Mouse (Mus musculus) MEL (cell line): ENCODE measurements around the gene Dlgap3. TPM values are rescaled to one million over a fixed set of nuclear protein-coding genes. Genes with fewer than 3 reads are reported as not detected.
A peak's percentile ranks its signal among the peaks of the same experiment; 100 is the strongest.

Source experiments
- DNase-seq: peaks from one replicate; pipeline ENCODE4 v3.0.0; 2011; ENCODE audit warnings: low read depth, low spot score
- H3K27ac ChIP-seq: 2 replicates; pipeline ENCODE4 v1.5.1; 2012; ENCODE audit warnings: low read depth, mild to moderate bottlenecking, control low read depth, low read length, moderate library complexity; ENCODE audit not compliant: control insufficient read depth
- H3K27me3 ChIP-seq, 2 experiments: fragments of 150-350 bp in 1 of 2; sonication (generic) in 1 of 2; 2 replicates each; pipeline ENCODE4 v1.6.1; 2012; ENCODE audit warnings: low read length in 2 of 2, mild to moderate bottlenecking in 2 of 2, improper control_type of control experiment in 1 of 2, moderate library complexity in 1 of 2; ENCODE audit not compliant: insufficient read depth in 2 of 2, control insufficient read depth in 1 of 2
- H3K36me3 ChIP-seq, 2 experiments: 2 replicates each; pipeline ENCODE4 v1.6.1; 2012 to 2014; ENCODE audit warnings: low read length in 2 of 2, improper control_type of control experiment in 1 of 2, inconsistent platforms in 1 of 2, mild to moderate bottlenecking in 1 of 2; ENCODE audit not compliant: insufficient read depth in 2 of 2, control insufficient read depth in 1 of 2
- H3K4me1 ChIP-seq, 2 experiments: fragments of 150-350 bp in 1 of 2; sonication (generic) in 1 of 2; 2 replicates each; pipeline ENCODE4 v1.6.1; 2012; ENCODE audit warnings: low read length in 2 of 2, improper control_type of control experiment in 1 of 2, mild to moderate bottlenecking in 1 of 2; ENCODE audit not compliant: insufficient read depth in 2 of 2, control insufficient read depth in 1 of 2
- H3K4me3 ChIP-seq, 2 experiments: fragments of 150-350 bp in 1 of 2; sonication (generic) in 1 of 2; 2 replicates each; pipeline ENCODE4 v1.5.1; 2012; ENCODE audit warnings: low read depth in 2 of 2, low read length in 2 of 2, mild to moderate bottlenecking in 2 of 2, moderate library complexity in 2 of 2, control low read depth in 1 of 2, improper control_type of control experiment in 1 of 2; ENCODE audit not compliant: control insufficient read depth in 1 of 2, insufficient read depth in 1 of 2
- H3K79me2 ChIP-seq: 2 replicates; pipeline ENCODE4 v1.6.1; 2012; ENCODE audit warnings: mild to moderate bottlenecking, low read length, moderate library complexity; ENCODE audit not compliant: control insufficient read depth, poor library complexity, insufficient read depth
- H3K9ac ChIP-seq: 2 replicates; pipeline ENCODE4 v1.6.1; 2012; ENCODE audit warnings: low read depth, mild to moderate bottlenecking, control low read depth, low read length, moderate library complexity; ENCODE audit not compliant: control insufficient read depth, poor library complexity, severe bottlenecking
- H3K9me3 ChIP-seq: fragments of 150-350 bp; sonication (generic); replicated peaks from 2 replicates; pipeline ENCODE4 v1.6.1; 2012; ENCODE audit warnings: mild to moderate bottlenecking, low read length, improper control_type of control experiment, moderate library complexity; ENCODE audit not compliant: insufficient read depth
- BHLHE40 ChIP-seq: IDR thresholded peaks from 2 replicates; pipeline ENCODE4 v1.6.1; 2012; ENCODE audit warnings: low read depth, mild to moderate bottlenecking, inconsistent platforms, low read length, improper control_type of control experiment, borderline replicate concordance
- CHD1 ChIP-seq: IDR thresholded peaks from 2 replicates; pipeline ENCODE4 v1.6.1; 2012; ENCODE audit warnings: low read depth, mild to moderate bottlenecking, inconsistent platforms, low read length, improper control_type of control experiment
- CHD2 ChIP-seq: IDR thresholded peaks from 2 replicates; pipeline ENCODE4 v1.6.1; 2011; ENCODE audit warnings: low read length, improper control_type of control experiment
- CTCF ChIP-seq, 3 experiments: IDR thresholded peaks in 2 of 3; conservative IDR thresholded peaks in 1 of 3; 2 replicates each; pipeline ENCODE4 v1.5.1; 2011 to 2012; ENCODE audit warnings: low read length in 3 of 3, low read depth in 2 of 3, mild to moderate bottlenecking in 2 of 3, improper control_type of control experiment in 1 of 3, inconsistent platforms in 1 of 3, mixed read lengths in 1 of 3, moderate library complexity in 1 of 3; ENCODE audit not compliant: control insufficient read depth in 1 of 3, insufficient read depth in 1 of 3, poor library complexity in 1 of 3, severe bottlenecking in 1 of 3
- E2F4 ChIP-seq: IDR thresholded peaks from 2 replicates; pipeline ENCODE4 v1.6.1; 2011; ENCODE audit warnings: low read depth, low read length, improper control_type of control experiment, borderline replicate concordance
- ELF1 ChIP-seq: IDR thresholded peaks from 2 replicates; pipeline ENCODE4 v1.6.1; 2014; ENCODE audit warnings: low read depth, mild to moderate bottlenecking, inconsistent platforms, low read length, improper control_type of control experiment, moderate library complexity
- EP300 ChIP-seq, 2 experiments: IDR thresholded peaks; 2 replicates each; pipeline ENCODE4 v1.6.1; 2011; ENCODE audit warnings: improper control_type of control experiment in 2 of 2, low read length in 2 of 2, low read depth in 1 of 2, mild to moderate bottlenecking in 1 of 2
- ETS1 ChIP-seq: IDR thresholded peaks from 2 replicates; pipeline ENCODE4 v1.6.1; 2012; ENCODE audit warnings: low read depth, mild to moderate bottlenecking, inconsistent platforms, low read length, improper control_type of control experiment, moderate library complexity
- GABPA ChIP-seq: IDR thresholded peaks from 2 replicates; pipeline ENCODE4 v1.6.1; 2012; ENCODE audit warnings: low read depth, mild to moderate bottlenecking, inconsistent platforms, low read length, improper control_type of control experiment, moderate library complexity
- GATA1 ChIP-seq: IDR thresholded peaks from 2 replicates; pipeline ENCODE4 v1.6.1; 2011; ENCODE audit warnings: low read depth, low read length, improper control_type of control experiment
- HCFC1 ChIP-seq: IDR thresholded peaks from 2 replicates; pipeline ENCODE4 v1.6.1; 2012; ENCODE audit warnings: low read depth, mild to moderate bottlenecking, inconsistent platforms, low read length, improper control_type of control experiment, moderate library complexity
- JUND ChIP-seq: IDR thresholded peaks from 2 replicates; pipeline ENCODE4 v1.6.1; 2011; ENCODE audit warnings: low read depth, mild to moderate bottlenecking, improper control_type of control experiment, low read length
- KAT2A ChIP-seq: conservative IDR thresholded peaks from 2 replicates; pipeline ENCODE4 v1.6.1; 2012; ENCODE audit warnings: low read depth, low read length, improper control_type of control experiment, inconsistent platforms
- MAX ChIP-seq: IDR thresholded peaks from 2 replicates; pipeline ENCODE4 v1.6.1; 2011; ENCODE audit warnings: low read length, improper control_type of control experiment
- MAZ ChIP-seq: IDR thresholded peaks from 2 replicates; pipeline ENCODE4 v1.6.1; 2012; ENCODE audit warnings: low read depth, mild to moderate bottlenecking, inconsistent platforms, low read length, improper control_type of control experiment
- MEF2A ChIP-seq: IDR thresholded peaks from 2 replicates; pipeline ENCODE4 v1.6.1; 2014; ENCODE audit warnings: low read depth, mild to moderate bottlenecking, inconsistent platforms, low read length, improper control_type of control experiment; ENCODE audit not compliant: poor library complexity, insufficient replicate concordance, severe bottlenecking; ENCODE audit errors: extremely low read depth
- MXI1 ChIP-seq: IDR thresholded peaks from 2 replicates; pipeline ENCODE4 v1.6.1; 2011; ENCODE audit warnings: mild to moderate bottlenecking, low read depth, low read length, improper control_type of control experiment
- MYB ChIP-seq: IDR thresholded peaks from 2 replicates; pipeline ENCODE4 v1.6.1; 2011; ENCODE audit warnings: mild to moderate bottlenecking, low read depth, low read length, improper control_type of control experiment
- MYC ChIP-seq: IDR thresholded peaks from 2 replicates; pipeline ENCODE4 v1.6.1; 2011; ENCODE audit warnings: low read depth, mild to moderate bottlenecking, low read length, improper control_type of control experiment, moderate library complexity
- NELFE ChIP-seq: IDR thresholded peaks from 2 replicates; pipeline ENCODE4 v1.6.1; 2011; ENCODE audit warnings: low read depth, low read length, improper control_type of control experiment
- NRF1 ChIP-seq: IDR thresholded peaks from 2 replicates; pipeline ENCODE4 v1.6.1; 2014; ENCODE audit warnings: low read depth, mild to moderate bottlenecking, inconsistent platforms, low read length, improper control_type of control experiment, moderate library complexity; ENCODE audit not compliant: poor library complexity, insufficient read depth, severe bottlenecking
- POLR2A ChIP-seq, 2 experiments: IDR thresholded peaks; 2 replicates each; pipeline ENCODE4 v1.6.1; 2011 to 2012; ENCODE audit warnings: low read length in 2 of 2, mild to moderate bottlenecking in 2 of 2, control low read depth in 1 of 2, improper control_type of control experiment in 1 of 2, low read depth in 1 of 2, moderate library complexity in 1 of 2; ENCODE audit not compliant: control insufficient read depth in 1 of 2, insufficient read depth in 1 of 2, poor library complexity in 1 of 2
- POLR2AphosphoS2 ChIP-seq: IDR thresholded peaks from 2 replicates; pipeline ENCODE4 v1.6.1; 2011; ENCODE audit warnings: low read length, improper control_type of control experiment
- POLR2AphosphoS5 ChIP-seq: IDR thresholded peaks from 2 replicates; pipeline ENCODE4 v1.6.1; 2012; ENCODE audit warnings: low read depth, borderline replicate concordance, mild to moderate bottlenecking, inconsistent platforms, low read length, moderate library complexity, mixed read lengths
- RAD21 ChIP-seq: IDR thresholded peaks from 2 replicates; pipeline ENCODE4 v1.6.1; 2011; ENCODE audit warnings: mild to moderate bottlenecking, low read depth, low read length, improper control_type of control experiment
- SIN3A ChIP-seq: IDR thresholded peaks from 2 replicates; pipeline ENCODE4 v1.6.1; 2012; ENCODE audit warnings: low read length, improper control_type of control experiment, inconsistent platforms
- SMC3 ChIP-seq: IDR thresholded peaks from 2 replicates; pipeline ENCODE4 v1.6.1; 2011; ENCODE audit warnings: low read depth, low read length, improper control_type of control experiment
- TAL1 ChIP-seq: IDR thresholded peaks from 2 replicates; pipeline ENCODE4 v1.6.1; 2012; ENCODE audit warnings: mild to moderate bottlenecking, inconsistent platforms, low read length, moderate library complexity, mixed read lengths
- TBP ChIP-seq: IDR thresholded peaks from 2 replicates; pipeline ENCODE4 v1.8.0; 2011; ENCODE audit warnings: low read depth, low read length, improper control_type of control experiment
- TCF12 ChIP-seq: IDR thresholded peaks from 2 replicates; pipeline ENCODE4 v1.6.1; 2014; ENCODE audit warnings: low read depth, mild to moderate bottlenecking, inconsistent platforms, low read length, improper control_type of control experiment, moderate library complexity
- UBTF ChIP-seq: IDR thresholded peaks from 2 replicates; pipeline ENCODE4 v1.6.1; 2012; ENCODE audit warnings: low read depth, mild to moderate bottlenecking, inconsistent platforms, low read length, improper control_type of control experiment, moderate library complexity, borderline replicate concordance; ENCODE audit not compliant: insufficient read depth
- USF1 ChIP-seq: IDR thresholded peaks from 2 replicates; pipeline ENCODE4 v1.6.1; 2014; ENCODE audit warnings: low read depth, mild to moderate bottlenecking, inconsistent platforms, low read length, improper control_type of control experiment, moderate library complexity
- ZC3H11A ChIP-seq: IDR thresholded peaks from 2 replicates; pipeline ENCODE4 v1.6.1; 2012; ENCODE audit warnings: low read depth, mild to moderate bottlenecking, inconsistent platforms, low read length, improper control_type of control experiment
- ZKSCAN1 ChIP-seq: IDR thresholded peaks from 2 replicates; pipeline ENCODE4 v1.6.1; 2012; ENCODE audit warnings: low read depth, mild to moderate bottlenecking, inconsistent platforms, low read length, improper control_type of control experiment, moderate library complexity
- ZMIZ1 ChIP-seq: IDR thresholded peaks from 2 replicates; pipeline ENCODE4 v1.6.1; 2012; ENCODE audit warnings: low read depth, mild to moderate bottlenecking, inconsistent platforms, low read length, improper control_type of control experiment, moderate library complexity
- polyA plus RNA-seq, 2 experiments: library from polyadenylated mRNA; stranded (reverse) in 1 of 2; unstranded in 1 of 2; fragments of >175 nt in 1 of 2; fragments of >200 nt in 1 of 2; gene quantifications; 2 replicates each; pipeline versions ENCODE4 v1.2.1 to v1.2.4; 2012; ENCODE audit warnings: low replicate concordance in 2 of 2, low read depth in 1 of 2; ENCODE audit not compliant: insufficient read length in 2 of 2, insufficient read depth in 1 of 2, missing spikeins in 1 of 2
- total RNA-seq: library from RNA; depleted of rRNA; stranded (reverse); fragments of 300-350 nt; gene quantifications from 2 replicates; pipeline ENCODE4 v1.2.3, GENCODE M21; 2012

Dlgap3 gene
- total and polyA plus RNA-seq, 3 experiments: not detected

DNA sequence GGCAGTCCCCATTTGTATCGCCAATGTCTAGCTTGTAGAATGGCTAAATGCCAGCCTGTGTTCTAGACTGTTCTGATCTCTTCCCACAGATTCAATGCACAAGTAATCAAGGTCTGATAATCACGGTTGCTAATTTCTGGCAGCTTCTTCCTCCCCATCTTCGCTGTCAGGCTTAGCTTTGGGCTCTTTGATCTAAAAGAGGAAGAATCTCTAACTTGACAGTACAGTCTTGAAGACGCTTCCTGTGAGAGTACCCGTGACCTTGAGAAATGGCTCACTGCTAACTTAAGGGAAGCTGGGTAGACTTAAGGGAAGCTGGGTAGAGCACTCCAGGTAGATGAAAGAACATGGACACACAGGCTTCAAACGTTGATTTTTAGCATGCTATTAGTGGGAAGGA lies 73.7 kb downstream of the Dlgap3 start (continued):
- TF ChIP-seq GABPA (no peak), NELFE (peak; percentile 55)

- H3K79me2 ChIP-seq: peaks cover 10% of the 10 kb centered on the region
- no peaks in the 10 kb centered on the region for H3K27me3 ChIP-seq
- H3K36me3 ChIP-seq: peaks cover 0 to 10% of the 10 kb centered on the region in 2 experiments; a peak in 2 of 4 replicates
- H3K4me1 ChIP-seq: peaks cover 3 to 10% of the 10 kb centered on the region in 2 experiments; a peak in 3 of 4 replicates
- peak; percentile 98 for DNase-seq
- no peaks in the 10 kb centered on the region for H3K9me3 ChIP-seq
- peak within 1 kb of the TSS; percentile 77 for H3K9ac ChIP-seq
- peak within 1 kb of the TSS; percentile 58 for H3K27ac ChIP-seq
- peak within 1 kb of the TSS; percentile 77 to 95 for H3K4me3 ChIP-seq
- TF ChIP-seq TBP: peak; percentile 80
- TF ChIP-seq ELF1: peak; percentile 51; the same call in 1 of the 2 replicates
- TF ChIP-seq ZC3H11A: no peak
- TF ChIP-seq KAT2A: peak; percentile 72; the same call in 1 of the 2 replicates
- TF ChIP-seq GABPA: peak; percentile 82; the same call in 1 of the 2 replicates
- TF ChIP-seq MYC: peak; percentile 86
- TF ChIP-seq USF1: no peak
- TF ChIP-seq BHLHE40: no peak
- TF ChIP-seq RAD21: no peak
- TF ChIP-seq CHD2: no peak
- TF ChIP-seq TAL1: no peak
- peak; percentile 26; the same call in 1 of the 2 replicates for TF ChIP-seq MAZ
- peak; percentile 86 for TF ChIP-seq MXI1
- peak; percentile 92 for TF ChIP-seq HCFC1
- no peak for TF ChIP-seq NRF1
- TF ChIP-seq CTCF (IDR thresholded peaks at IDR 0.05 in 2 of 3, conservative IDR thresholded peaks at IDR 0.05 in 1 of 3; ENCODE audit: control insufficient read depth in 1 of 3, insufficient read depth in 1 of 3, low read depth in 2 of 3, low read length in 3 of 3, poor library complexity in 1 of 3, severe bottlenecking in 1 of 3): peak; percentile 70 to 96 (median 92)
- peak; percentile 70 for TF ChIP-seq SMC3
- peak; percentile 54; the same call in 1 of the 2 replicates for TF ChIP-seq TCF12
- TF ChIP-seq POLR2A (IDR thresholded peaks at IDR 0.05; ENCODE audit: control insufficient read depth in 1 of 2, insufficient read depth in 1 of 2, low read depth in 1 of 2, low read length in 2 of 2, poor library complexity in 1 of 2): peak; percentile 91 to 97
- no peak for TF ChIP-seq JUND
- TF ChIP-seq GATA1: no peak
- no peak for TF ChIP-seq POLR2AphosphoS5
- no peak for TF ChIP-seq MEF2A
- no peak for TF ChIP-seq EP300 (IDR thresholded peaks at IDR 0.05; ENCODE audit: low read depth in 1 of 2, low read length in 2 of 2)
- peak; percentile 92 for TF ChIP-seq NELFE
- no peak for TF ChIP-seq ZKSCAN1
- TF ChIP-seq ETS1: no peak; the same call in 1 of the 2 replicates
- TF ChIP-seq MAX: peak; percentile 77
- peak; percentile 49; the same call in 1 of the 2 replicates for TF ChIP-seq ZMIZ1
- no peak for TF ChIP-seq CHD1
- TF ChIP-seq MYB: no peak
- TF ChIP-seq POLR2AphosphoS2: peak; percentile 51; the same call in 1 of the 2 replicates
- no peak for TF ChIP-seq UBTF
- no peak for TF ChIP-seq E2F4
- peak; percentile 84; the same call in 1 of the 2 replicates for TF ChIP-seq SIN3A
Measured at GRCm38 (mm10) chr4:127243552-127243951, 74.5 kb downstream of the Dlgap3 start, which contains the start of gene Smim12. Gene Smim12, plus strand, starts transcription at chr4:127243784.
